Mouse (Mus musculus) myocyte (in vitro differentiated cells): Measurements from ENCODE around the gene Rbm20. TPM values are rescaled to one million over a fixed set of nuclear protein-coding genes. Genes with fewer than 3 reads are reported as not detected.

Experiments
- H3K27me3 ChIP-seq: one replicate; pipeline ENCODE4 v1.6.1; 2011; ENCODE audit not compliant: control insufficient read depth, insufficient read depth, insufficient read length
- H3K36me3 ChIP-seq: one replicate; pipeline ENCODE4 v1.6.1; 2011; ENCODE audit not compliant: control insufficient read depth, insufficient read depth
- H3K4me2 ChIP-seq: one replicate; pipeline ENCODE4 v1.6.1; 2011; ENCODE audit warnings: low read depth, control low read depth
- H3K4me3 ChIP-seq: one replicate; pipeline ENCODE4 v1.5.1; 2011; ENCODE audit warnings: mild to moderate bottlenecking, control low read depth, moderate library complexity
- H3K79me2 ChIP-seq: one replicate; pipeline ENCODE4 v1.6.1; 2011; ENCODE audit not compliant: control insufficient read depth, insufficient read depth
- H3ac ChIP-seq: one replicate; pipeline ENCODE4 v1.6.1; 2011; ENCODE audit not compliant: control insufficient read depth, insufficient read length
- CEBPB ChIP-seq: IDR thresholded peaks from 2 replicates; pipeline ENCODE4 v1.6.1; 2011; ENCODE audit warnings: mild to moderate bottlenecking, moderate library complexity; ENCODE audit not compliant: poor library complexity, insufficient read depth, severe bottlenecking
- E2F4 ChIP-seq: IDR thresholded peaks from one replicate; pipeline ENCODE4 v1.6.1; 2011; ENCODE audit warnings: mild to moderate bottlenecking, control low read depth, moderate library complexity; ENCODE audit not compliant: insufficient read depth
- MAX ChIP-seq: IDR thresholded peaks from one replicate; pipeline ENCODE4 v1.6.1; 2011; ENCODE audit warnings: low read depth, mild to moderate bottlenecking, control low read depth
- MYOD1 ChIP-seq, 3 experiments: IDR thresholded peaks; one replicate each; pipeline ENCODE4 v1.6.1; 2011; ENCODE audit warnings: control low read depth in 2 of 3, low read depth in 2 of 3, mild to moderate bottlenecking in 2 of 3, moderate library complexity in 1 of 3; ENCODE audit not compliant: insufficient read length in 2 of 3, control insufficient read depth in 1 of 3
- MYOG ChIP-seq, 3 experiments: IDR thresholded peaks; one replicate each; pipeline ENCODE4 v1.6.1; 2011; ENCODE audit warnings: control low read depth in 2 of 3, low read depth in 2 of 3, mild to moderate bottlenecking in 2 of 3; ENCODE audit not compliant: insufficient read length in 2 of 3, control insufficient read depth in 1 of 3, insufficient read depth in 1 of 3
- POLR2A ChIP-seq: IDR thresholded peaks from one replicate; pipeline ENCODE4 v1.6.1; 2011; ENCODE audit warnings: low read depth, mild to moderate bottlenecking, control low read depth, moderate library complexity; ENCODE audit not compliant: insufficient read length
- POLR2AphosphoS2 ChIP-seq: IDR thresholded peaks from one replicate; pipeline ENCODE4 v1.6.1; 2011; ENCODE audit warnings: low read depth, control low read depth; ENCODE audit not compliant: insufficient read length
- REST ChIP-seq: IDR thresholded peaks from one replicate; pipeline ENCODE4 v1.6.1; 2011; ENCODE audit warnings: mild to moderate bottlenecking, control low read depth, moderate library complexity; ENCODE audit not compliant: insufficient read depth, insufficient read length
- SRF ChIP-seq: IDR thresholded peaks from one replicate; pipeline ENCODE4 v1.6.1; 2011; ENCODE audit warnings: low read depth; ENCODE audit not compliant: control insufficient read depth, insufficient read length
- TCF12 ChIP-seq: IDR thresholded peaks from one replicate; pipeline ENCODE4 v1.6.1; 2011; ENCODE audit warnings: mild to moderate bottlenecking, control low read depth; ENCODE audit not compliant: poor library complexity, insufficient read depth, severe bottlenecking
- TCF3 ChIP-seq: IDR thresholded peaks from one replicate; pipeline ENCODE4 v1.6.1; 2011; ENCODE audit warnings: low read depth, control low read depth; ENCODE audit not compliant: insufficient read length
- USF1 ChIP-seq: IDR thresholded peaks from one replicate; pipeline ENCODE4 v1.6.1; 2011; ENCODE audit warnings: low read depth, mild to moderate bottlenecking, control low read depth, moderate library complexity
- polyA plus RNA-seq: library from polyadenylated mRNA; unstranded; fragments of >200 nt; fragmentation: generic; extraction: Trizol; gene quantifications from one replicate; pipeline ENCODE4 v1.2.1, GENCODE M21; 2012; ENCODE audit warnings: missing spikeins

The Rbm20 gene
- polyA plus RNA-seq, 1 experiment = 35.4 TPM

DNA sequence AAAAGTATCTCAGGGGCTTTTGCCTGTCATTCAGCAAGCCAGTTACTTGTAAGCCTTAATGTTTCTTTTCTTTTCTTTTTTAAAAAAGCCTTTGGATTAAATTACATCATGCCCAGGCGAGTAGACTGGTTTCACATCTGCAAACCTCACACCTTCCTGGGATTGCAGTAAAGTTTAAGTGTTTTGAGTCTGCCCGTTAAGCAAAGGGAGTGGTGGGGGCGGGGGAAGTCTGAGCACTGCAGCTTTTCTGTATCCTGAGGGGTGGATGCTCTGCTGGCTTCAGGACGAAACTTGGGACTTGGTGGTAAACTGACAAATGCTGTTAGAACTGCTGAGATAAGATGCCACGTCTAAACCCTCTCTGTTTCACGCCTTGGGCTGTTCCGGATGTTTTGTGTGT lies 22.6 kb downstream of the Rbm20 start:
- no peak overlapping the region for H3ac ChIP-seq
- H3K4me2 ChIP-seq = peak overlapping the region; percentile 42
- no peak overlapping the region for H3K4me3 ChIP-seq
- H3K79me2 ChIP-seq = peaks cover 78% of the 10 kb centered on the region
- H3K36me3 ChIP-seq = peaks cover 4% of the 10 kb centered on the region
- H3K27me3 ChIP-seq = no peaks in the 10 kb centered on the region
- TF ChIP-seq MAX (no peak), MYOG (IDR thresholded peaks at IDR 0.05; ENCODE audit: control insufficient read depth in 1 of 3, insufficient read depth in 1 of 3, insufficient read length in 2 of 3, low read depth in 2 of 3) (no peak), REST (no peak), E2F4 (no peak), CEBPB (no peak), MYOD1 (IDR thresholded peaks at IDR 0.05; ENCODE audit: control insufficient read depth in 1 of 3, insufficient read length in 2 of 3, low read depth in 2 of 3) (no peak), POLR2A (no peak), TCF12 (no peak)

DNA sequence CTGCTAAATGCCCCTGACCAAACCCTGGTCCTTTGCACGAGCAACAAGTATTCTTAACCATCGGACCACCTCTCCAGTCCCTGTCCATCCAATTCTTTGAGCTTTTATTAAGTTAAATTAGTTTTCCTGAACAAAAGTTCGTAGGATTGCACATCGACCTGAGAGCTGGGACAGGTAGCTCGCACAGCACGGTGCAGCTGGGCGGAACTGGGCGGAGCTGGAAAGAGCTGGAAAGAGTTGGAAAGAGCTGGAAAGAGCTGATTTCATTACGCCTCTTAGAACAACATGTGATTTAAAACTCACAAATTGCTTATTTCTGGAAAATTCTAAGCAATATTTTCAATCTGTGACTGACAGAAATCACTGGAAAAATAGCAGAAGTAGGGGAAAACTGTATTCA lies 24.3 kb downstream of the Rbm20 start:
- TF ChIP-seq MYOG (IDR thresholded peaks at IDR 0.05; ENCODE audit: control insufficient read depth in 1 of 3, insufficient read depth in 1 of 3, insufficient read length in 2 of 3, low read depth in 2 of 3) = no peak
- TF ChIP-seq POLR2AphosphoS2 = no peak
- TF ChIP-seq SRF = no peak
- no peak for TF ChIP-seq E2F4
- no peak overlapping the region for H3K4me3 ChIP-seq
- H3ac ChIP-seq = no peak overlapping the region
- H3K27me3 ChIP-seq = no peaks in the 10 kb centered on the region
- no peak overlapping the region for H3K4me2 ChIP-seq
- H3K79me2 ChIP-seq = peaks cover 75% of the 10 kb centered on the region
- H3K36me3 ChIP-seq = peaks cover 4% of the 10 kb centered on the region

DNA sequence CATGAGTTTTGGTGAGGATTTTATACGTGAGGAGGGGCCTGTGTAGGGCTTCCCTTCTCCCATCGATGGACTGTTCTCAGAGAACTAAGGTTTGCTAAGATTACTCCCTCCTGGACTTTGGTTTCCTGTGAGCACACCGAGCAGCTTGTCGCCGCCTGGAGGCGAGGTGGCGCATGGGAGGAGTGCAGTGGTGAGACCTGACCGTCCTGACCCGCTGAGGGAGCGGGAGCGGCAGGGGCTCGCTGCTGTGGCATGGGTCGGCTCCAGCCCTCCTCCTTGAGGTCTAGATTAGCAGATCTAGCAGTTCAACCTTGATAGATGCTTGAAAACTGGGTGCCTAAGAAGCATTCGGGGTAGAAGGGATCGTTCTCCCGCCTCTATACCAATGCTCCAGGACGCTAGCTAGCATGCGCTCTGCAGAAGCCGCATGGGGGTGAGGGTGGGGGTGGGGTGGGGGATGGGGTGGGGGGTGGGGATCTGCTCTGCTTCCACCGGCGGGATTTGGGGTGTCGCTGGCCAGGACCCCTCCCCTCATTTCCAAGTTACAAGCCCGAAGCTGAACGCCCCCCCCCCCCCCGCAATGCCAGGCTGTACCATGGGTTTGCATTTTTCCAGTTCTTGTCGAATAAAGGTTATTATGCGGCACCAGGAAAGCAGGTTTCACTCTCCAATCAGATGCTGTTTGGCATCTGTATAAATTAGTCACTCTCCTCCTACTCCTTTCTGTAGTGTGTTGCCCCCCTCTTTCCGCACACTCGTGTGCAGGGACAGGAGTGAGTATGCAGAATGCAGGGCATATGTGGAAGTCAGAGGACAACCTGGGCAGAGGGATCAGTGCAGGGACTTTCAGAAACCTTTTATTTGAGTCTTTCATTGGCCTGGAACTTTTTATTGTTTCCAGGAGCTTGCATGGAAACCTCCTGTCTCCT lies 28.1 kb downstream of the Rbm20 start:
- TF ChIP-seq MYOD1 (IDR thresholded peaks at IDR 0.05; ENCODE audit: control insufficient read depth in 1 of 3, insufficient read length in 2 of 3, low read depth in 2 of 3) (no peak), CEBPB (no peak), MAX (no peak), POLR2A (no peak), E2F4 (no peak), TCF12 (no peak), POLR2AphosphoS2 (no peak), REST (no peak), SRF (no peak), MYOG (IDR thresholded peaks at IDR 0.05; ENCODE audit: control insufficient read depth in 1 of 3, insufficient read depth in 1 of 3, insufficient read length in 2 of 3, low read depth in 2 of 3) (no peak), USF1 (no peak), TCF3 (no peak)
- H3K4me3 ChIP-seq = no peak overlapping the region
- no peaks in the 10 kb centered on the region for H3K27me3 ChIP-seq
- no peak overlapping the region for H3ac ChIP-seq
- peaks cover 4% of the 10 kb centered on the region for H3K36me3 ChIP-seq
- H3K4me2 ChIP-seq = no peak overlapping the region
- peaks cover 78% of the 10 kb centered on the region for H3K79me2 ChIP-seq

DNA sequence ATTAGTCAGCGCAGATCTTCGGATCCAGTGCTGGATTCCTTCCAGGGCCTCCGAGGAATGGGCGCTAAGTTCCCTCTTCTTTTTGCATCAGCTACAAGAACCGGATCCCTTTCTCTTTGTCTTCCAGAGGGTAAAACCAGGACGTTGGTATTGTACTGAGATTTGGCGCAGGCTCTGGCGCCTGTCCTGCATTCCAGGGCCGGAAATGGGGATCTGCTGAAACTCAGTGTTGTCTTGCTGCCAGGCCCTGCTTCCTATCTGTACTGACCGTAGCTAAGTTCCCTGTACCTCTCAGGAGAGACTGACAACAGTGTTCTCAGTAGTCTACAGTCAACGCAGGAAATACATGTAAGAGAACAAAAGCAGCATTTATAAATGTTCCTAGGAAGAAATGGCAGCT lies 31.3 kb downstream of the Rbm20 start:
- TF ChIP-seq MAX (no peak), USF1 (no peak), E2F4 (no peak), CEBPB (no peak), SRF (no peak), POLR2AphosphoS2 (no peak), TCF12 (no peak), POLR2A (no peak), MYOG (IDR thresholded peaks at IDR 0.05; ENCODE audit: control insufficient read depth in 1 of 3, insufficient read depth in 1 of 3, insufficient read length in 2 of 3, low read depth in 2 of 3) (no peak)
- Histone ChIP-seq H3K4me3 (no peak overlapping the region), H3K79me2 (peaks cover 48% of the 10 kb centered on the region), H3K27me3 (no peaks in the 10 kb centered on the region), H3ac (no peak overlapping the region), H3K4me2 (no peak overlapping the region), H3K36me3 (no peaks in the 10 kb centered on the region)

GRCm38 (mm10) chr19:53710861-53711260 lies 33.8 kb downstream of the Rbm20 start:
- no peaks in the 10 kb centered on the region for H3K36me3 ChIP-seq

More at GRCm38 (mm10) chr19:53710861-53711260, 33.8 kb downstream of the Rbm20 start:
- Histone ChIP-seq H3K4me2 (peak overlapping the region; percentile 61), H3K4me3 (no peak overlapping the region), H3K27me3 (no peaks in the 10 kb centered on the region), H3K79me2 (peaks cover 56% of the 10 kb centered on the region), H3ac (no peak overlapping the region)
- TF ChIP-seq POLR2AphosphoS2 = peak; percentile 21
- peak; percentile 60 to 89 (median 63) for TF ChIP-seq MYOG (IDR thresholded peaks at IDR 0.05; ENCODE audit: control insufficient read depth in 1 of 3, insufficient read depth in 1 of 3, insufficient read length in 2 of 3, low read depth in 2 of 3)
- no peak for TF ChIP-seq E2F4
- peak; percentile 84 to 96 (median 93) for TF ChIP-seq MYOD1 (IDR thresholded peaks at IDR 0.05; ENCODE audit: control insufficient read depth in 1 of 3, insufficient read length in 2 of 3, low read depth in 2 of 3)
- TF ChIP-seq POLR2A = peak; percentile 48
- TF ChIP-seq TCF3 = peak; percentile 90
- no peak for TF ChIP-seq USF1
- TF ChIP-seq TCF12 = no peak
- no peak for TF ChIP-seq CEBPB
